Mouse (Mus musculus) liver, embryonic 18 days (tissue): ENCODE results near the gene Lca5l. TPM values are rescaled to one million over a fixed set of nuclear protein-coding genes. Genes with fewer than 3 reads are reported as not detected.

ENCODE experiments used
- polyA plus RNA-seq: library from polyadenylated mRNA; depleted of rRNA; stranded (reverse); fragments of >200 nt; gene quantifications from 2 replicates; pipeline ENCODE4 v1.2.3, GENCODE M21; 2012; rRNA removed

Lca5l gene
- polyA plus RNA-seq: 0.06 and 0.08 TPM in 2 replicates

DNA sequence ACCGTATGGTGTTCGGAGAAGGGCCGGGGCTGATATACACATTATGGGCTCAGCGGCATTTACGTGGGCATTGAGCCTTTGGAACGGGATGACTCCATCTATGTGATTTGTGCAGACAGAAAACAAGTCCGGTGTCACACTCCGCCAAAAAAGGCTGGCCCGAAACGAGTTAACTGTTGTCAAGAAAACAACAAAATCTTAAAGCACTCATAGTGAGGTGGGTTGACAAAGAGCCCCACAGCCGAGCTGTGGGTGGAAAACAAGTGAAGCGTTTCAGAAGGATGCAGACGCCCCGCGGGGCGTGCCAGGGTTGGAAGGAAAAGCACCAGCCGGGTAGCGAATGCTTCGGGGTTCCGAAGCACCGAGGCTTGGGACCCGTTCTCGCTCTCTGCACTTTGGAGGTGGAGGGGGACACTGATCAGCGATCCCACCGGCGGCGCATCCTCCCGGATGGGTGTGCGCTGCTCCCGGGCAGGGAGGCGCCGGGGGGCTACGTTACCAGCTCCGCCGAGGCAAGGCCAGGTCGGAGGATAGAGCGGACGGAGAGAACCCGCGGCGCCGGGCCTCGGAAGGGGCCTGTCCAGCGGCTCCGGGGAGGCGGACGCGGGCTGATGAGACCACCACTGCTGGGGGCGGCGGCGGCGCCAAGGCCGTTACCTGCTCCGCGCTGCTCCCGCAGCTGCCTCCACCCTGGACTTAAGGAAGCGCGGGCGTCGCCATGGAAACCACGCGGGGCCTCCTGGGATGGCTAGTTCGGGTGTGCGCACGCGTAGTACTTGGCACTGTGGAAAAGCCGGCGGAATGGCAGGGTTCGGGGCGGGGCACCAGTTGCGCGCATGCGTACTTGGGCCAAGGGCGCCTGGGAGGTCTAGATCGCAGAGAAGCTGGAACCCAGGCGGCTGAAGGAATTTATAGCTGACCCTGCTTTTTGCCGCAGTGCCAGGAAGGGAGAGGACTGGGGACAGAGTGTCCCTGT is at the start of gene Lca5l:
TSS of gene Lca5l (minus strand) at position 741 of the 976 bp plus-strand sequence.

DNA sequence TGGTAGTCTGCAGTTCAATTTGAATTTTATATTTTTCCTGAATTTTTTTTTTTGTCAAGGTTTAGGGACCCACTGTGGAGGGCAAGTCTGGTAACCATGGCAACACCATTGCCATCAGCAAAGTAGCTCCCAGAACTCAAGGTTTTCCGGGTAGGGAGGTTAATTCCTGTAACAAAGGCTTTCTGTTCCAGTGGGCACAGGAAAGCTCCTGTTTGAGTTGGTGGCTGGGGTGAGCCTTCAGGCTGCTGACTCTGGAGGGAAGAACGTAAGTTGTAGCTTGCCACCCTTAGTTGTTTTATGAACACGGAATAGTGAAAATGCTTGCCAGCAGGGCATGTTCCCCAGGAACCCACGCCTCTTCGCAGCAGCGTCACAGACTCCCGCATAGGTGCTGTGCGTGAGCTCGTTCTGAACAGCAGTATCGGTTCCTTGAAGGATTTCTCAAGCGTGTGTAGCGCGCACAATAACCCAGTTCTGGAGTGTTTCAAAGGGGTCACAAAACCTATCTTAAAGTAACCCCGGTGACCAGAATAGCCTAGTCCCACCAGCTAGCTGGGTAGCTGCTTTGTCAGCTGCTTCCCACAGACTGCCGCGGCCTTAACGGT is 43.4 kb upstream of the Lca5l start, which contains the start of gene B3galt5:
TSS of gene B3galt5 (plus strand) at position 436 of the 605 bp plus-strand sequence.

DNA sequence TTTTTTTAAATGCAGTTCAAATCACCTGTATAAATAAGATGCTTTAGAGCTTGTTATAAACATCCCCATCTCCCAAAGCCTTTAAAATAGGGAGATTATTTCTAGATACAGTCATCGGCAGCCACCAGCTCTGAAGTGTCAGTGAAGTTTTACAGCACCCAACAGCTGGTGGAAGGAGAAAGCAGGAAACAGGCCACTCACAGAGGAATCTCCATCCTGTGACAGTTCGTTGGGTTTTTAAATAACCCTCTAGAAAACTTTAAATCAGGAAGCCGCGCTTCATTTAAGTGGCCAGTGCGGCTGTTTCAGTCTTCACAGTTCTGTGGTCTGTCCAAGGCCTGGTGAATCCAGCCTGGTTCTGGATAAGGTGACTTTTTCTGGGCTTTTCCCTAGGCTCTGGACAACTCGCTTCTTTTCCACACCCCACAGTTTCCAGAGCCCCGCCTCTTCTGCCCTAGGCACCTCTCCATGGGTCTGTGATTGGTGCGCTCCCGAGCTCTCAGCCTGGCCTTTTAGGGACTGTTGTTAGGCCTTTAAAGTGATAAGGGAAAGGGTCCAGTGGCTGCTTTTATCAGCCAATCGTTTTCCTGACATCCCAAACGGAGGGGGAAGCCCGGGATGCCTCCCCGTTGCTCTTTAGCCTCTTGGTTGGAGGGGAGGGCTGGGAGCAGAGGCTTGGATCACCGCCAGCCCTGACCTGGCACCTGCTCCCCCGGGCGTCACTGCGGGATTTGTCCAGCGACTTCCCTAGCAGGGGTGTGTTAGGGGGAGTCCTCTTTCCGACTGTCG is 8.0 kb upstream of the Lca5l start, which contains the start of gene Sh3bgr:
TSS of gene Sh3bgr (plus strand) at position 538 of the 789 bp plus-strand sequence.

DNA sequence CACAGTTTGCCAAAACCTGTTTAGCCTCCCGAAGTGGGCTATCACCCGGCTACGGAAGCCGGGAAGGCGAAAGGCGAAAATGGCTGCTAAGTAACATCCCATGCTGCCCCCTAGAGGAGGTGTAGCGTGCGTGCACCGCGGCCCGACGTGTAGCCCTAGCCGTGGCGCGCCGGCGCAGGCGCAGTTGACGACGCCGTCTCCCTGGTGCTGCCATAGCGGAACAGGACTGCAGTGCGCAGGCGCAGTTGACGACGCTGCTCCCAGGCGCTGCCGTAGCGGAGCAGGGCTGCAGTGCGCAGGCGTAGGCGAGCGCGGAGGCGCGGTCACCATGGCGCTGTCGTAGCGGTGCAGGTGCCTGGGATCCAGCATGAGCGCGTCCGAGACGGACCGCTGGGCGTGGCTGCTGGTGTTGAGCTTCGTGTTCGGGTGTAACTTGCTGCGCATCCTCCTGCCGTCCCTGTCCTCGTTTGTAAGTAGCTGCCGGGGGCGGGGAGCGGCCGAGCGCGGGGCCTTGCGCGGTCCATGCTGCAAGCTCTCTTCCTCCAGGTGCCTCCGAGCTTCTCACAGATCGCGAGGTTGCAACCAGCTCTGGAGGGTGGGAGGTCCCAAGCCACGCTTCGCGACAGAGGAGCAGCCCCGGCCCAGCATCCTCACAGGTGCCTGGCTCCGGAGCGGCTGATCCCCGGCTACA is 46.8 kb downstream of the Lca5l start, which contains the start of gene Wrb:
TSS of gene Wrb (plus strand) at position 298 of the 691 bp plus-strand sequence.

DNA sequence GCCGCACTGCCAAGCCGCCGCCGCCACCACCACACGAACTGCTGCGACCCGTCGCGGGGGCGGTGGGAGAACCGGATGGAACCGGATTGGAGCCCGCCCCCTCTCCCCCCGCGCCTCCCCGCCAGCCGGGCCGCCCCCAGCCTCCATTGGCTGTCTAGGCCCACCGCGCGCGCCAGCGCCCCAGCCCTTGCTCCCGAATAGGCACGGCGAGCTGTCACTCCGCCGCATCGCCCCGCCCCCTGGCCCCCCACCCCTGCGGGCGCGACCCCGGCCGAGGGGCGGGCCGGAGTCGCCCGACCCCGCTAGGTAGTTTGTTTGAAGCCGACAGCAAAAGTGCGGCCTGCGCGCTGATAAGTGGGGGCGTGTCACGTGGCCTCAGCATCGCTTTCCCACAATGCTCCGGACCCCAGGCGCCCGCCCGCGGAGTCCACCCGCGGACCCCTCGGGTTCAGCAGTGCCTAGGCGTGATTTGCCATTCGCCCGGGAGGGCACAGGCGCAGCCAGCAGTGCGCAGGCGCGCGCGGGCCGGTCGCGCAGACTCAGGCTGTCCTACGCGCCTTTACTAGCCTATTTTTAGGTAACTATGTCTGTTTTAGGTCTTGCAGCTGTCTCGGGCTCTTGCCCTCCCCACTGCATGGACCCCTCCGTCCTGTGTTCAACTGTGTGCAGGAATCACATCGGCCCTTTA is 64.3 kb downstream of the Lca5l start, which contains the start of gene Hmgn1:
TSS of gene Hmgn1 (minus strand) at position 73 of the 688 bp plus-strand sequence.

Other genes starting within 250 kb of the Lca5l start
- 29.1 and 29.8 TPM in 2 replicates for gene Psmg1, start 201.3 kb downstream of the Lca5l start, polyA plus RNA-seq
- gene Brwd1, start 109.7 kb downstream of the Lca5l start, polyA plus RNA-seq: 12.1 and 12.4 TPM in 2 replicates
- gene Hmgn1, start 64.5 kb downstream of the Lca5l start, polyA plus RNA-seq: 45.4 and 48.2 TPM in 2 replicates
- 5.6 and 7.6 TPM in 2 replicates for gene Wrb, start 46.9 kb downstream of the Lca5l start, polyA plus RNA-seq
- 0.16 and 0.31 TPM in 2 replicates for gene Sh3bgr, start 8.2 kb upstream of the Lca5l start, polyA plus RNA-seq
- 0.05 TPM in 2 replicates for gene B3galt5, start 43.5 kb upstream of the Lca5l start, polyA plus RNA-seq